Mouse (Mus musculus) skeletal muscle tissue, postnatal 0 days (tissue): ENCODE results near the gene Cdc14b. TPM values are rescaled to one million over a fixed set of nuclear protein-coding genes. Genes with fewer than 3 reads are reported as not detected.

ENCODE experiments used
- polyA plus RNA-seq: library from polyadenylated mRNA; unstranded; fragments of >200 nt; fragmentation: Nextera tagmentation; extraction: Ambion mirVana; gene quantifications from 2 replicates; pipeline ENCODE4 v1.2.1, GENCODE M21; 2015

Gene Cdc14b
- polyA plus RNA-seq: 2.6 and 2.8 TPM in 2 replicates

GRCm38 (mm10) chr13:64274879-64275753, at the start of gene Cdc14b:
Cdc14b (minus strand) TSS chr13:64275290.

GRCm38 (mm10) chr13:64312024-64312915, 37.2 kb upstream of the Cdc14b start, which contains the start of gene Aaed1:
Aaed1 (minus strand) TSS chr13:64312710.

GRCm38 (mm10) chr13:64161548-64161915, 113.6 kb downstream of the Cdc14b start, which contains the start of gene Habp4:
Habp4 (plus strand) TSS chr13:64161824.

GRCm38 (mm10) chr13:64153083-64153682, 121.9 kb downstream of the Cdc14b start, which contains the start of gene Zfp367:
Zfp367 (minus strand) TSS chr13:64153202.

Other genes starting within 250 kb of the Cdc14b start
- not detected in 2 replicates for gene Hsd17b3, start 186.1 kb downstream of the Cdc14b start, polyA plus RNA-seq
- gene Slc35d2, start 145.9 kb downstream of the Cdc14b start, polyA plus RNA-seq: 2.7 and 4.6 TPM in 2 replicates
- 9.5 and 9.7 TPM in 2 replicates for gene Zfp367, start 122.1 kb downstream of the Cdc14b start, polyA plus RNA-seq
- gene Habp4, start 113.5 kb downstream of the Cdc14b start, polyA plus RNA-seq: 20.9 and 21.3 TPM in 2 replicates
- gene Aaed1, start 37.4 kb upstream of the Cdc14b start, polyA plus RNA-seq: 49.1 and 53.8 TPM in 2 replicates
- gene Ctsl, start 95.6 kb upstream of the Cdc14b start, polyA plus RNA-seq: 149 and 163 TPM in 2 replicates
- 5.3 and 6.5 TPM in 2 replicates for gene Cdk20, start 157.0 kb upstream of the Cdc14b start, polyA plus RNA-seq
- 0.35 and 0.53 TPM in 2 replicates for gene Fam240b, start 222.5 kb upstream of the Cdc14b start, polyA plus RNA-seq